Mouse (Mus musculus) bone marrow macrophage, adult 2 months (primary cell): ENCODE results near the gene Hcn1.

Experiments used
- CTCF ChIP-seq: IDR thresholded peaks from 2 replicates; pipeline ENCODE4 v1.5.1; 2012; ENCODE audit warnings: low read depth, mild to moderate bottlenecking, low read length, moderate library complexity
- POLR2A ChIP-seq: IDR thresholded peaks from 2 replicates; pipeline ENCODE4 v1.6.1; 2012; ENCODE audit warnings: mild to moderate bottlenecking, low read depth, low read length, borderline replicate concordance

DNA sequence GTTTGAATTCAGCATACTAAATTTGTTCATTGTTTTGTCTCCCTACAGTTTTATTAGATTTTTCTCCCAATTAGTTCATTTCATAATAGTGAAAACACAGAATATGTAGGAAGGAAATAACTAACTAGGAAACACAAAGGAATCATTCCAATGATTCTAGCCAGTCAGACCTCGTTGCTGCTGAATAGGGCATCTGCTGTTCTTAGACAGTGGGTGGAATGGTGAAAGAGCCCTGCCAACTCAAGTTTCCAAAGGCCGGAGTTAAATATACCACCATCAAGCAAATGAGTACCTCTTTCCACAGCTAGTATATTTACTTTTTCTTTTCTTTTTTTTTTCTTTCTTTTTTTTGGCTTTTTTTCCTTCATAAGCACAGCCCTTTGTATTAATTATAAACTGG lies 55.4 kb downstream of the Hcn1 start:
- TF ChIP-seq CTCF, result no peak
- no peak for TF ChIP-seq POLR2A
